Mouse (Mus musculus) liver, embryonic 11.5 days (tissue): ENCODE data around the gene Kcnq5. TPM values are rescaled to one million over a fixed set of nuclear protein-coding genes. Genes with fewer than 3 reads are reported as not detected.

Experiments
- ATAC-seq: fragments of 200-750 bp; cut with Nextera tagmentation; replicated peaks from 2 replicates; pipeline ENCODE4 v1.8.0; 2017; ENCODE audit warnings: moderate number of reproducible peaks, mild to moderate bottlenecking, moderate TSS enrichment, moderate library complexity; ENCODE audit not compliant: low FRiP score
- DNase-seq: peaks from one replicate; pipeline ENCODE4 v3.0.0-alpha.2; 2017; ENCODE audit warnings: low spot score
- H3K27ac ChIP-seq: fragments of 300-500 bp; sonication (generic); 2 replicates; pipeline ENCODE4 v1.5.1; 2014; ENCODE audit warnings: mild to moderate bottlenecking, low read depth, low read length, control low read depth
- H3K27me3 ChIP-seq: fragments of 300-500 bp; sonication (generic); replicated peaks from 2 replicates; pipeline ENCODE4 v1.6.1; 2014; ENCODE audit warnings: low read length, mixed read lengths; ENCODE audit not compliant: control insufficient read depth, insufficient read depth
- H3K36me3 ChIP-seq: fragments of 300-500 bp; sonication (generic); 2 replicates; pipeline ENCODE4 v1.6.1; 2014; ENCODE audit warnings: mild to moderate bottlenecking, low read length, moderate library complexity, mixed read lengths; ENCODE audit not compliant: control insufficient read depth, insufficient read depth
- H3K4me1 ChIP-seq: fragments of 300-500 bp; sonication (generic); replicated peaks from 2 replicates; pipeline ENCODE4 v1.6.1; 2014; ENCODE audit warnings: low read length, mixed read lengths; ENCODE audit not compliant: control insufficient read depth, insufficient read depth
- H3K4me2 ChIP-seq: fragments of 300-500 bp; sonication (generic); 2 replicates; pipeline ENCODE4 v1.6.1; 2014; ENCODE audit warnings: mild to moderate bottlenecking, control low read depth, moderate library complexity
- H3K4me3 ChIP-seq: fragments of 300-500 bp; sonication (generic); 2 replicates; pipeline ENCODE4 v1.5.1; 2014; ENCODE audit warnings: low read depth, low read length, control low read depth
- H3K9ac ChIP-seq: fragments of 300-500 bp; sonication (generic); 2 replicates; pipeline ENCODE4 v1.6.1; 2014; ENCODE audit warnings: low read depth, low read length, control low read depth
- H3K9me3 ChIP-seq: fragments of 300-500 bp; sonication (generic); 2 replicates; pipeline ENCODE4 v1.6.1; 2016; ENCODE audit warnings: low read length, inconsistent platforms, mixed read lengths; ENCODE audit not compliant: control insufficient read depth
- WGBS: fragments of 180-500 bp; shearing (Covaris S2); extraction: QIAGEN DNeasy Blood & Tissue Kit; methylation state at CpG from one replicate; pipeline ENCODE4 v1.1.7; 2014; 5-methylcytosine and 5-hydroxymethylcytosine counted together
- polyA plus RNA-seq: library from polyadenylated mRNA; unstranded; fragments of >200 nt; fragmentation: Nextera tagmentation; extraction: Ambion mirVana; gene quantifications from 2 replicates; pipeline ENCODE4 v1.2.1, GENCODE M21; 2014

Gene Kcnq5
- polyA plus RNA-seq, 1 experiment from 2014 or later: 2.0 TPM

DNA sequence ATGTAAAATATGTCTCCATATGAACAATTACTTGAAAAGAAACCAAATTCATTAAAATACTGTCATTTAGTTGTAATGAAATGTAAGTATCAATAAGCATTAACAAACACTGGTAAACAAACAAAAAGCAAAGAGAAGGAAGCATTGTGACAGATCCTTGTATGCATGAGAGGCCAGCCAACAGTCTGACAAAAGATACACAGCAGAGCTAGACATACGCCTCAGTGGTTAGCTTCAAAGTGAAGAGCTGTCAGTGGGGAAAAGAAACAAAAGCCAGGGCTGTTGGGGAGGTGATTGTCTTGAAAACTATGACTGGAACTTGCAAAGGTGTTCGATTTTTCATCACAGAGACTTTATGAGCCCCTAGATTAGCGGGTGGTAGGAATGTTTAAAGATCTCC lies 78.0 kb downstream of the Kcnq5 start:
- Histone ChIP-seq H3K4me3 (no peak overlapping the region), H3K4me1 (no peaks in the 10 kb centered on the region), H3K9me3 (no peaks in the 10 kb centered on the region), H3K27me3 (no peaks in the 10 kb centered on the region), H3K9ac (no peak overlapping the region), H3K4me2 (no peak overlapping the region), H3K36me3 (no peaks in the 10 kb centered on the region), H3K27ac (no peak overlapping the region)
- DNase-seq: no peak
- no peak for ATAC-seq
- 70% methylated on average over 3 of the region's 3 CpGs for WGBS

DNA sequence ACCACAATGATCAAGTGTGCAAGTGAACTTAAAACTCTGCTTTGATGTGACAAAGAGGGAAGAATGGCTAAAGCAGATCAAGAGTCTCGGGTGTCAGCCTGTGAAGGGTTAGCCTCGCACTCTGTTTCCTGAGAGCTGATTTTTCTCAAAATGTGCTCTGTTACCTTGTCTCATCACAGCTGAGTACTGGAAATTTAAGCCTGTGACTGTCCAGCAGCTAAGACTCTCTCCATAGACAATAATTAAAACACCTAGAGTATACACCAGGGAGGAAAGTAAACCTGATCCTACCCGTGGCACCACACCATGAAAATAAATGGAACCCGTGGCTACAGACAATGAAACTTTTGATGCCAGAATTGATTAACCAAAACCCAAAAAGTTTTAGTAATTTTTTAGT lies 90.9 kb downstream of the Kcnq5 start:
- Histone ChIP-seq H3K36me3 (no peaks in the 10 kb centered on the region), H3K4me2 (no peak overlapping the region), H3K4me3 (no peak overlapping the region), H3K9ac (no peak overlapping the region), H3K27me3 (no peaks in the 10 kb centered on the region), H3K9me3 (no peaks in the 10 kb centered on the region), H3K4me1 (no peaks in the 10 kb centered on the region), H3K27ac (no peak overlapping the region)
- no peak for DNase-seq
- 69% methylated on average over 4 of the region's 4 CpGs for WGBS
- ATAC-seq: no peak

DNA sequence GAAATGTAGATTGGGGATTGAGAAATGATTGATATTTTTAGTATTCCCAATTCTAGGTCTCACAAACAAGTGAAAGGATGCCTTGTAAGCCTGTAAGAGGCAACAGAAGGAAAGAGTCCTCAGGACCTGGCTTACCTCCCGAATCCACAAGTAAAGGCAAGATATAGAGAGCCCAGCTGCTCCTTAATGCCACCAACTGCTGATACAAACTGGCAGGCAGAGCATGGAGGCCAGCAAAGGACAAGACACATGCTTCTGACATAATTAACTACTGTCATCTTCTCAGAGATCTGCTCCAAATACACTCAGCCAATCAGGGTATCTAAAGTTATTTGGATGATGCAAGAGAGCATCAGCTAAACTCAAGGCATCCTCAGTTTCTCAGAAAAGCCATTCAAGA lies 93.3 kb downstream of the Kcnq5 start:
- H3K4me1 ChIP-seq: no peaks in the 10 kb centered on the region
- H3K27ac ChIP-seq: no peak overlapping the region
- H3K4me2 ChIP-seq: no peak overlapping the region
- ATAC-seq: no peak
- H3K27me3 ChIP-seq: no peaks in the 10 kb centered on the region
- 67% methylated on average over 1 of the region's 1 CpGs for WGBS
- no peaks in the 10 kb centered on the region for H3K9me3 ChIP-seq
- no peak overlapping the region for H3K9ac ChIP-seq
- no peak for DNase-seq
- H3K36me3 ChIP-seq: no peaks in the 10 kb centered on the region
- H3K4me3 ChIP-seq: no peak overlapping the region

DNA sequence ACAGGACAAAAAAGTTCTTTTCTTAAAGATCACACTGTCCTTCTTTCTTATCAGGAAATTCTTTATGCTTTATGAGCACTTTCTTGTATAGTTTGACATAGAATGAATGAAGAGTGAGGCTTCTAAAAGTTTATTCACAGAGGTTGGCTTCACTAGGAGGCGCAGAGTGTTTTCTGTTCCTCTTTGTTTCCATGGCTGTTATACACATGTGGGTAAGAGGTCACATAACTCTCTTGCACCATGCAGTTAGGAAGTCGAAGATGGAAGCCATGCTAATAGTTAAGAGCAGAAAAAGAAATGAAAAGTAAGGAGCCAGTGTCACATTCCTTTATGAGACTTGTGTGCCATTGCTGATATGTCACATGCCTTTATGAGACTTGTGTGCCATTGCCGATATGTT lies 105.3 kb downstream of the Kcnq5 start:
- H3K27ac ChIP-seq: no peak overlapping the region
- 74% methylated on average over 3 of the region's 3 CpGs for WGBS
- ATAC-seq: no peak

DNA sequence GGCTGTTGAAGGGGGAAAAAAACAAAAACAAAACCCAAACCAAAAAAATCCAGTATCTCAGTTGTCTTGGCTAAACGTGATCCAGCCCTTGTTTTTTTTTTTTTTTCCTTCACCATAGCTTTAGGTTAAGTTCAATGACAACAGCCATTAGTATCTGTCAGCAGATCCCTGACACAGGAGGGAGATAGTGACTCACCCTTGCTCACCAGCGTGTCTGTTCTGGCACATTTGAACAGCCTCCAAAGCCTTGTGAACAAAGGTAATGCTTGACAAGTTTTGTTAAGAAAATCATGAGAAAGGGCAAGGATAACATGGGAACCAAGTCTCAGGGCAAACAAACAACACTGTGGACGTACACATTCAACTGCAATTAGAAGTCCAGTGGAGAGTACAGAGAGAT lies 123.2 kb downstream of the Kcnq5 start:
- Histone ChIP-seq H3K4me1 (no peaks in the 10 kb centered on the region), H3K4me3 (no peak overlapping the region), H3K9ac (no peak overlapping the region), H3K27me3 (no peaks in the 10 kb centered on the region), H3K36me3 (no peaks in the 10 kb centered on the region), H3K9me3 (no peaks in the 10 kb centered on the region), H3K4me2 (no peak overlapping the region), H3K27ac (no peak overlapping the region)
- WGBS: 49% methylated on average over 3 of the region's 3 CpGs
- ATAC-seq (no peak), DNase-seq (no peak)

More for the DNA sequence above, 105.3 kb downstream of the Kcnq5 start:
- Histone ChIP-seq H3K4me3 (no peak overlapping the region), H3K4me1 (no peaks in the 10 kb centered on the region), H3K9me3 (no peaks in the 10 kb centered on the region), H3K9ac (no peak overlapping the region), H3K36me3 (no peaks in the 10 kb centered on the region), H3K4me2 (no peak overlapping the region), H3K27me3 (no peaks in the 10 kb centered on the region)
- no peak for DNase-seq

DNA sequence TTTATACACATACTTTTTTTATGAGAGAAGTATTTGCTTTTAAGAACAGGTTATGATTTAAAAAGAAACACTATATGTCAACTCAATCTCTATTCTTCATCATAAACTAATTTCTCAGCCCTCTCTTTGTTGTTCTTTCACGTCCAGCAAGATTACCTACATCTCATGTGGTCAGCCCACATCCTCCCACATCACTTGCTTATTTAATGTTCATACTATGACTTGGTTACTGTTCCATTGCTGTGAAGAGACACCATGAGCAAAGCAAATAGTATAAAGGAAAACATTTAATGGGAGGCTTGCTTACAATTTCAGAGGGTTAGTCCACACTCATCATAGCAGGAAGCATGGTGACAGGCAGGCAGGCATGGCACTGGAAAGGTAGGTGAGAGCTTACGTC lies 124.4 kb downstream of the Kcnq5 start:
- no peak overlapping the region for H3K27ac ChIP-seq

DNA sequence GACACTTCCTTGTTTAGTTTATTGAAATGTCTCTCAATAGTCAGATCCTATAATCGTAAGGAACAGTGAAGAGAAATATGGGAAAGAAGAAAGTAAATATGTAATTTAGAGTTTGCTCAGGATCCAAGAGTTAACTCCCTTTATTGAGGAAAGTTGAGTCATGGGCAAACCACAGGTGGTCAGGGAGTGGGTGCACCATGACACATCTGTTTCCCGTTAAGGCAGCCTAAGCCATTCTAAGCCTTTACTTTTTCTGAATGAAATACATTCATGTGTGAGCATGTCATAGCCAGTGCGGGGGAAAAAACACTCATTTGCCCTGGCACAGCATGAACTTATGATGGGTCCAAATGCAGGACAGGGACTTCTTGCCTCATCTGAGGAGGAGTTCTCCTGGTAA lies 125.4 kb downstream of the Kcnq5 start:
- Histone ChIP-seq H3K27ac (no peak overlapping the region), H3K27me3 (no peaks in the 10 kb centered on the region), H3K4me2 (no peak overlapping the region), H3K4me3 (no peak overlapping the region), H3K9me3 (no peaks in the 10 kb centered on the region), H3K9ac (no peak overlapping the region), H3K4me1 (no peaks in the 10 kb centered on the region), H3K36me3 (no peaks in the 10 kb centered on the region)
- 68% methylated on average over 3 of the region's 3 CpGs for WGBS
- no peak for ATAC-seq
- no peak for DNase-seq

More for the DNA sequence above, 124.4 kb downstream of the Kcnq5 start:
- Histone ChIP-seq H3K36me3 (no peaks in the 10 kb centered on the region), H3K27me3 (no peaks in the 10 kb centered on the region), H3K4me2 (no peak overlapping the region), H3K9ac (no peak overlapping the region), H3K9me3 (no peaks in the 10 kb centered on the region), H3K4me3 (no peak overlapping the region), H3K4me1 (no peaks in the 10 kb centered on the region)
- no peak for DNase-seq
- no peak for ATAC-seq
- 72% methylated on average over 2 of the region's 2 CpGs for WGBS

DNA sequence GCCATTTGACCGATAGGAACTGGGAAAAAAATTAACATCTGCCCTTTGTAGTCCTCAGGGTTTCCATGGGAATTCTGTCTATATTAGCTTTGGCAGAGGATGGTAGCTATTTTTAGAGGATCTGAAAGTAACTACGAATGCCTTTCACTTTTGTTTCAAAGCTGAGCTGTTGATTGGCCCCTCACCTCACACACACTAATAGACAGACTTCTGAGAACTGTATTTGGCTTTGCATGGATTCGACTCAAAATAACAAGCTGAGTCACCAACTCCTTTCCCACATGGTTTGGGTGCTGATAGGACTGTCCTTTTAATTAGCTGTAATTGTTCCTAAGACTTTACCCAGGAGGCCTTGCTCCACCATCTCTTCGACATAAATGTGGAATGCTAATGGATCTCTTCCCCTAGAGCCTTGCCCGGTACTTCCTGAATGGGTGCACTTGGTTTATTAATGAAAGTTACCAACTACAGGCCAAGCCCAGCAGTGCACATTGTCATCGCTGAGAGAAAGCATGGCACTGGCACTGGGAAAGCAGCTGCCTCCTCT lies 131.8 kb downstream of the Kcnq5 start:
- DNase-seq: no peak
- ATAC-seq: no peak
- no peak overlapping the region for H3K4me2 ChIP-seq
- H3K36me3 ChIP-seq: no peaks in the 10 kb centered on the region
- no peaks in the 10 kb centered on the region for H3K9me3 ChIP-seq
- H3K4me1 ChIP-seq: no peaks in the 10 kb centered on the region
- H3K27me3 ChIP-seq: no peaks in the 10 kb centered on the region
- H3K9ac ChIP-seq: no peak overlapping the region
- WGBS: 72% methylated on average over 6 of the region's 6 CpGs
- no peak overlapping the region for H3K27ac ChIP-seq
- no peak overlapping the region for H3K4me3 ChIP-seq

DNA sequence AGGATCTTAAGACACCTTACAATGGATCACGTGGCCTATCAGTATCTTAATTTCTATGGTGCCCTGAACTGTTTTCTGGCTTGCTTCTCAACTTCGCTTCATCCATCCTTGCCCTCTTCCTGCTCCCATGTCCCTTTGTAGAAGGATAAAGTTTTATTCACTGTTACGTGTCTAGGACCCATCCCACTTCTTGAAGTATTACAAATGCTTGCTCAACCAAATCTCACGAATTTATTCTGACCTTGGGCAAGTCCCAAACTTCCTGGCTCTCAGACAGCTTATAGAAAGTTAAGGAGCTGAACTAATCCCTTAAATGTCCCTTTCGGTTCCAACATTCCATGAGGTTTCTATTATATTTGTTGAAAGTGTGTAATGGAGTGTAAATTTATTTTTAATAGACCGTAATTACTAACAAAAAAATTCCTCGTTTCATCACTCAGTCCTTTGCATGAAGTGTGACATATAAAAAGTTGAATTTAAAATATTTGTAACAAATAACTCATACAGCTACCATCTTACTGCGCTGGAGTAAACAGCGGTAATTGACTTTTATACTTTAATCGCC lies 141.6 kb downstream of the Kcnq5 start:
- Histone ChIP-seq H3K4me3 (no peak overlapping the region), H3K9ac (no peak overlapping the region), H3K4me1 (no peaks in the 10 kb centered on the region), H3K27me3 (no peaks in the 10 kb centered on the region), H3K4me2 (no peak overlapping the region), H3K27ac (no peak overlapping the region), H3K9me3 (no peaks in the 10 kb centered on the region), H3K36me3 (no peaks in the 10 kb centered on the region)
- 84% methylated on average over 10 of the region's 10 CpGs for WGBS
- DNase-seq (no peak), ATAC-seq (no peak)
